Mouse (Mus musculus): ENCODE data around the gene Asphd2. TPM values are rescaled to one million over a fixed set of nuclear protein-coding genes. Genes with fewer than 3 reads are reported as not detected.

Gene Asphd2
- polyA plus RNA-seq, 1 experiment from 2014 or later = 37.7 TPM

- H3K27me3 ChIP-seq = no peaks in the 10 kb centered on the region
- peaks cover 45% of the 10 kb centered on the region for H3K4me1 ChIP-seq (replicated peaks)
- H3K36me3 ChIP-seq = peaks cover 75% of the 10 kb centered on the region
- no peak overlapping the region for H3K9ac ChIP-seq
- H3K4me3 ChIP-seq = no peak overlapping the region
- H3K9me3 ChIP-seq = no peaks in the 10 kb centered on the region
- 91% methylated on average over 12 of the region's 12 CpGs for WGBS
- ATAC-seq (ENCODE audit: low FRiP score) = no peak
- no peak overlapping the region for H3K4me2 ChIP-seq
- no peak overlapping the region for H3K27ac ChIP-seq
Measured at GRCm38 (mm10) chr5:112367929-112368328, 26.7 kb downstream of the Asphd2 start.

GRCm38 (mm10) chr5:112367338-112367737, 27.3 kb downstream of the Asphd2 start:
- Histone ChIP-seq H3K27ac (no peak overlapping the region), H3K4me3 (no peak overlapping the region), H3K4me1 (replicated peaks) (peaks cover 39% of the 10 kb centered on the region), H3K9ac (no peak overlapping the region), H3K27me3 (no peaks in the 10 kb centered on the region), H3K4me2 (no peak overlapping the region), H3K36me3 (peaks cover 80% of the 10 kb centered on the region), H3K9me3 (no peaks in the 10 kb centered on the region)
- no peak for ATAC-seq (ENCODE audit: low FRiP score)
- 93% methylated on average over 4 of the region's 4 CpGs for WGBS

- Histone ChIP-seq H3K4me1 (replicated peaks) (peaks cover 34% of the 10 kb centered on the region), H3K4me3 (no peak overlapping the region), H3K36me3 (peaks cover 85% of the 10 kb centered on the region), H3K27me3 (no peaks in the 10 kb centered on the region), H3K4me2 (no peak overlapping the region), H3K9ac (no peak overlapping the region), H3K27ac (no peak overlapping the region), H3K9me3 (no peaks in the 10 kb centered on the region)
- no peak for ATAC-seq (ENCODE audit: low FRiP score)
- WGBS = 92% methylated on average over 6 of the region's 6 CpGs
Measured at GRCm38 (mm10) chr5:112366879-112367278, 27.8 kb downstream of the Asphd2 start.

GRCm38 (mm10) chr5:112364184-112364797, 30.4 kb downstream of the Asphd2 start:
- Histone ChIP-seq H3K4me1 (replicated peaks) (peaks cover 8% of the 10 kb centered on the region), H3K9ac (no peak overlapping the region), H3K36me3 (peaks cover 69% of the 10 kb centered on the region), H3K27me3 (no peaks in the 10 kb centered on the region), H3K4me3 (no peak overlapping the region), H3K27ac (no peak overlapping the region), H3K9me3 (no peaks in the 10 kb centered on the region), H3K4me2 (no peak overlapping the region)
- no peak for ATAC-seq (ENCODE audit: low FRiP score)
- 81% methylated on average over 10 of the region's 10 CpGs for WGBS

DNA sequence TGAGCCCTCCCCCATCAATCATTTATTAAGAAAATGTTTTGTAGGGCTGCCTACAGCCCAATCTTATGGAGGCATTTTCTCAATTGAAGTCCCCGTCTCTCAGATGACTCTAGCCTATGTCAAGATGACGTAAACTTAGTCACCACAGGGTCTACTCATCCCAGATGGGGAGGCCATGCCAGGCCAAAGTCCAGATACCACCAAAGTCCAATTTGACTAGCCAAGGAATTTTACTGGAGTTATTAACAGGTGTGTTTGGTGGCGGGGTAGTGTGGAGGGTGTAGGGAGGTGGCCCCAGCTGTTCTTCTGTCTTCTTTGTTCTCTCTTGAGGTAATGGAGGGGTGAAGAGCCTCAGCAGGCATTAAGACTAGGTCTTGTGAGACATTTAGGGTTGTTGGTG, 34.6 kb downstream of the Asphd2 start:
- Histone ChIP-seq H3K27ac (no peak overlapping the region), H3K27me3 (no peaks in the 10 kb centered on the region), H3K4me3 (no peak overlapping the region), H3K9ac (no peak overlapping the region), H3K4me1 (replicated peaks) (no peaks in the 10 kb centered on the region), H3K4me2 (no peak overlapping the region), H3K9me3 (no peaks in the 10 kb centered on the region), H3K36me3 (peaks cover 74% of the 10 kb centered on the region)
- ATAC-seq (ENCODE audit: low FRiP score) = no peak
- 94% methylated on average over 3 of the region's 3 CpGs for WGBS

- no peaks in the 10 kb centered on the region for H3K4me1 ChIP-seq (replicated peaks)
- WGBS = 96% methylated on average over 4 of the region's 4 CpGs
- no peaks in the 10 kb centered on the region for H3K9me3 ChIP-seq
- H3K4me2 ChIP-seq = no peak overlapping the region
- H3K27ac ChIP-seq = no peak overlapping the region
- H3K9ac ChIP-seq = no peak overlapping the region
- H3K27me3 ChIP-seq = no peaks in the 10 kb centered on the region
- ATAC-seq (ENCODE audit: low FRiP score) = no peak
- peaks cover 74% of the 10 kb centered on the region for H3K36me3 ChIP-seq
- H3K4me3 ChIP-seq = no peak overlapping the region
Measured at GRCm38 (mm10) chr5:112359520-112359919, 35.1 kb downstream of the Asphd2 start.

DNA sequence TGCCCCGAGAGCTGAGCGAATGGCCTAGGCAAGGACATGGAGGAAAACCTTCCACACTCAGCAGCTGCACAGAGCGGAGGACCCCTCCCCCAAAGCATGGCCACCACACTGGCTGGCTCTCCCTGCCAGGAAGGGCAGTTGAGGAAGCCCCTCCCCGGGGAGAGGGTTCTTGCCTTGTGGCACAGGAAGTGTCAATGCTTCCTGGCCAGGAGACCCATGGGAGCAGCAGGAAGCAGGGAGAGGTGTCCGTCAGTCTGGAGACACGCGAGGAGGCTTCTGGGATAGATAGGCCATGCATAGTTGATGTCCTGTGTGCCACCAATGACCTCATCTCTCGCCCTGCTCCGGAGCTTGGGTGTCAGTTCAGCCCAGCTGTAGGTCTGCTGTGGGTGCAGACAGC, 38.3 kb downstream of the Asphd2 start:
- no peak overlapping the region for H3K4me2 ChIP-seq
- no peaks in the 10 kb centered on the region for H3K27me3 ChIP-seq
- no peak overlapping the region for H3K4me3 ChIP-seq
- H3K9ac ChIP-seq = no peak overlapping the region
- H3K27ac ChIP-seq = no peak overlapping the region; the same call in 1 of the 2 replicates
- WGBS = 94% methylated on average over 9 of the region's 9 CpGs
- ATAC-seq (ENCODE audit: low FRiP score) = no peak
- peaks cover 76% of the 10 kb centered on the region for H3K36me3 ChIP-seq
- H3K9me3 ChIP-seq = no peaks in the 10 kb centered on the region
- H3K4me1 ChIP-seq (replicated peaks) = no peaks in the 10 kb centered on the region

DNA sequence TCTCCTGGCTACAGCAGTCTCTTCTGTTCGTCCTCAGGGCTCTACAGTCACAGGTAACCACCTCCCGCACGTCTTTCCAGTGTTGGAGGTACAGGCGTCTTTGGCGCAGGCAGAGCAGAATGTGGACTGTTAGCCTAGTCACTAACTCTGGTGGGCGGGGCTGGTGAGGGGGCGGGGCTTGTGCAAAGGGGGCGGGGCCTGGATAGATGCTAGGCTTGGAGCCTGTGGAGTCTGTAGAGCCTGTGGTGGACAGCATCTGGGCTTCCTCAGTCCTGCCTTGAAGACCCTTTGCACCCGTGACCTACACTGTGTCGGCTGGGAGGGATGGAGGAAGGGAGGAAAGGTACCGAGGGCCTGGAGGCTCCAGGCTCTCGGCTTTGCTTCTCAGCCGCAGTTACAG, 38.8 kb downstream of the Asphd2 start, which contains the start of gene Gm6583:
Gene Gm6583, minus strand, starts transcription at position 124 of the 400 bp plus-strand sequence.
- no peak within 1 kb of the TSS for H3K4me3 ChIP-seq
- no peak within 1 kb of the TSS for H3K4me2 ChIP-seq
- H3K27ac ChIP-seq = no peak within 1 kb of the TSS; the same call in 1 of the 2 replicates
- no peak within 1 kb of the TSS for H3K9ac ChIP-seq
- no peak; the same call in 1 of the 2 replicates for ATAC-seq (ENCODE audit: low FRiP score)
- no peaks in the 10 kb centered on the region for H3K9me3 ChIP-seq
- no peaks in the 10 kb centered on the region for H3K27me3 ChIP-seq
- H3K4me1 ChIP-seq (replicated peaks) = no peaks in the 10 kb centered on the region
- WGBS = 66% methylated on average over 13 of the region's 13 CpGs
- H3K36me3 ChIP-seq = peaks cover 80% of the 10 kb centered on the region

DNA sequence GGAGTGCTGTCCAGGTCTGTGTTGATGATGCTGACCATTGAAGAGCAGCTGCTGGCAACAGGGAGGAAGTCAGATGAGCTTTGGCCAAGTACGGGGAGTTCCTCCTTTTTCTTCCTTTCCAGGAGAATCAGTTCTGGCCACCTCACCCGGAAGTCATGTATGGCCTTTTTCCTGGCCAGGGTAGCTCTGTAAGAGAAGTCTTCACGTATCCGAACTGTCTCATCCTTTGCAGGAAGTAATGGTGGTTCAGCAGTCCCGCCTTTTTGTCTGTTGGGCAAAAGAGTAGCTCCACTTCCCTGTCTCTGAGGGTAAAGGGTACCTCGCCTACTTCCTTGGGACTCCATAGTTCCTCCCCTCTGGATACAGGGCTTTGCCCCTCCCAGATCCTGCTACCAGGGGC, 39.2 kb downstream of the Asphd2 start:
- peaks cover 84% of the 10 kb centered on the region for H3K36me3 ChIP-seq
- 89% methylated on average over 6 of the region's 6 CpGs for WGBS

GRCm38 (mm10) chr5:112349169-112349568, 45.5 kb downstream of the Asphd2 start:
- Histone ChIP-seq H3K9me3 (no peaks in the 10 kb centered on the region), H3K4me2 (no peak overlapping the region), H3K36me3 (peaks cover 79% of the 10 kb centered on the region), H3K27me3 (no peaks in the 10 kb centered on the region), H3K4me1 (replicated peaks) (peaks cover 25% of the 10 kb centered on the region), H3K27ac (no peak overlapping the region), H3K4me3 (no peak overlapping the region), H3K9ac (no peak overlapping the region)
- no peak for ATAC-seq (ENCODE audit: low FRiP score)
- 87% methylated on average over 8 of the region's 8 CpGs for whole genome bisulfite sequencing

More for the DNA sequence above, 39.2 kb downstream of the Asphd2 start:
- H3K27me3 ChIP-seq = no peaks in the 10 kb centered on the region
- ATAC-seq (ENCODE audit: low FRiP score) = no peak
- no peak overlapping the region for H3K4me3 ChIP-seq
- no peaks in the 10 kb centered on the region for H3K4me1 ChIP-seq (replicated peaks)
- no peaks in the 10 kb centered on the region for H3K9me3 ChIP-seq
- no peak overlapping the region for H3K9ac ChIP-seq
- no peak overlapping the region for H3K27ac ChIP-seq
- no peak overlapping the region for H3K4me2 ChIP-seq

DNA sequence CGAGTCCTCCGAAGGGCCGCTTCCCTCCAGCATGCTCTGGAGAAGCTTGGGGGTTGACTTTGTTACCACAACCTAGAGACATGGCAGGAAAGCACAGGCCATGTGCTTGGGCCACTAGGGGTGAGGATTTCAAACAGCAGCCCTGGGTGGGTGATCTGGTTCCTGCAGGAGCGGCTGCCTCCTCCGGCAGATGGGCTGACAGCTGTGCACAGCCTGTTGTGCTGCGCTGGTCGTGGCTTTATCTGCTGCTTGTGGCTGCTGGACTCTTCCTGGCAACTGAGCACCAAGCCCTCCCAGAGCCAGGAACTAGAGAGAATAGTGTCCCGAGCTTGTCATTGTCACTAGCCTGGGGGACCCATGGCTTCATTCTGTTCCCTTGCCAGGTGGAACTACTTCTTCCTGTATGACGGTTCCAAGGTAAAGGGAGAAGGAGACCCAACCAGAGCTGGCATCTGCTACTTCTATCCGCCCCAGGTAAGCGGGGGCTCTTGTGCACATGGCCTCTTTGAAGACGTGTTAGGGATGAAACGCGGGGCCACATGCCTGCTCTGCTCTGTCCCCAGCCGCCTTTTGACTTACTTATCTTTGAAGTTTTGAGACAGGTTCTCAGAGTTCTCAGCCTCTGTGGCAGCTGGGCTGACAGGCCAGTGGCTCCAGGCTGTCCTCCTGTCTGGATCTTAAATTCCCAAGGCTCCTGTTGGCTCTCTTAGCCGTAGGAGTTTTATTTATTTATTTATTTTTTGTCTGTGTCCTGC, 48.3 kb downstream of the Asphd2 start:
- Histone ChIP-seq H3K27ac (no peak overlapping the region), H3K4me2 (no peak overlapping the region), H3K4me1 (replicated peaks) (peaks cover 49% of the 10 kb centered on the region), H3K27me3 (no peaks in the 10 kb centered on the region), H3K9ac (peak overlapping the region; percentile 56), H3K9me3 (no peaks in the 10 kb centered on the region), H3K36me3 (peaks cover 53% of the 10 kb centered on the region), H3K4me3 (no peak overlapping the region)
- WGBS = 88% methylated on average over 16 of the region's 16 CpGs
- ATAC-seq (ENCODE audit: low FRiP score) = no peak

DNA sequence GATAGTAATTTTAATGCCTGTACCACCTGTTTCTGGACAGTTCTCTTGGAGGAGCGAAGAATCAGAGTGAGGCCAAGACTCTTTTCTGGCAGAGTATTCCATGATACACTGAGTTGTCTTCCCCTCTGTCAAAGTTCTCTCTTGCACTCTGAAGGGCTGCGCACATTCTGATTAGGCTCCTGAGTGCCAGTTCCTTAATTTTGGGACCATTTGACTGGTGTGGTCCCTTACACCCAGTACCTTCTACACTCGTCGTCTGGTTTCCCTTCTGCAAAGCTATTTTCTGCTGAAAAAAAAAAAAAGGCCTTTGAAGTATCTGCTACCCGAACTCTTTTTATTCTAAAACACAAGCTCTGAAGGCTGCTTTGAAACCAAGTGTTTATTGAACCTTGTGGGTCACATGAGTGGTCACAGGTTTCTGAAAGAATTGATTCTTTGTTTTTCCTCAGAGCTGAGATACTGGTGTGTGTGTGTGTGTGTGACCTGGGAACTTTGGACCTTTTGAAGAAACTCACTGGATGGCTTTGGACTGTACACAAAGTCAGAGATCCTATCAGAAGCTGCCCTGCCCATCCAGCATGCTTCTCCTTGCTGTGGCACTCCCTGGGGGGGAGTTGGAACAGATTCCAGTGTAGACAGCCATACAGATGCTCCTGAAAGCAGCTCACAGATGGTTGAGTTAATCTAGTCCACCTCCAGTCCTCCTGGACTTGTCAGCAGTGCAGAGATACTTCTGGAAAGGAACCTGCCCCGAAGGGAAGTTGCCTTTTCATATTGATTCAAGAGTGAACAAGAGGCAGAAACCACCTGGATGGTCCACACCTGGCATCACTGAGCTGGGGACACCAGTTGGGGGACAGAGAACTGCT, 50.3 kb downstream of the Asphd2 start:
- Histone ChIP-seq H3K4me3 (no peak overlapping the region), H3K27me3 (no peaks in the 10 kb centered on the region), H3K4me2 (peak overlapping the region; percentile 82; the same call in 1 of the 2 replicates), H3K27ac (no peak overlapping the region), H3K36me3 (peaks cover 48% of the 10 kb centered on the region), H3K9ac (peak overlapping the region; percentile 56; the same call in 1 of the 2 replicates), H3K4me1 (replicated peaks) (peaks cover 51% of the 10 kb centered on the region), H3K9me3 (no peaks in the 10 kb centered on the region)
- WGBS = 80% methylated on average over 6 of the region's 6 CpGs
- ATAC-seq (ENCODE audit: low FRiP score) = no peak
